Mouse (Mus musculus) cerebellum, adult 2 months (tissue): Measurements from ENCODE around the gene Nup98.

Experiments used
- CTCF ChIP-seq: fragments of 200-500 bp; IDR thresholded peaks from 2 replicates; pipeline ENCODE4 v1.5.1; 2011; ENCODE audit warnings: low read depth, mild to moderate bottlenecking, control low read depth, low read length, moderate library complexity, borderline replicate concordance; ENCODE audit not compliant: insufficient read depth
- POLR2A ChIP-seq: fragments of 200-500 bp; IDR thresholded peaks from 2 replicates; pipeline ENCODE4 v1.6.1; 2011; ENCODE audit warnings: low read length, control low read depth, borderline replicate concordance; ENCODE audit not compliant: insufficient read depth

GRCm38 (mm10) chr7:102183849-102184248, 26.1 kb downstream of the Nup98 start:
- TF ChIP-seq CTCF (no peak), POLR2A (no peak)
